In the genomic region with DNA sequence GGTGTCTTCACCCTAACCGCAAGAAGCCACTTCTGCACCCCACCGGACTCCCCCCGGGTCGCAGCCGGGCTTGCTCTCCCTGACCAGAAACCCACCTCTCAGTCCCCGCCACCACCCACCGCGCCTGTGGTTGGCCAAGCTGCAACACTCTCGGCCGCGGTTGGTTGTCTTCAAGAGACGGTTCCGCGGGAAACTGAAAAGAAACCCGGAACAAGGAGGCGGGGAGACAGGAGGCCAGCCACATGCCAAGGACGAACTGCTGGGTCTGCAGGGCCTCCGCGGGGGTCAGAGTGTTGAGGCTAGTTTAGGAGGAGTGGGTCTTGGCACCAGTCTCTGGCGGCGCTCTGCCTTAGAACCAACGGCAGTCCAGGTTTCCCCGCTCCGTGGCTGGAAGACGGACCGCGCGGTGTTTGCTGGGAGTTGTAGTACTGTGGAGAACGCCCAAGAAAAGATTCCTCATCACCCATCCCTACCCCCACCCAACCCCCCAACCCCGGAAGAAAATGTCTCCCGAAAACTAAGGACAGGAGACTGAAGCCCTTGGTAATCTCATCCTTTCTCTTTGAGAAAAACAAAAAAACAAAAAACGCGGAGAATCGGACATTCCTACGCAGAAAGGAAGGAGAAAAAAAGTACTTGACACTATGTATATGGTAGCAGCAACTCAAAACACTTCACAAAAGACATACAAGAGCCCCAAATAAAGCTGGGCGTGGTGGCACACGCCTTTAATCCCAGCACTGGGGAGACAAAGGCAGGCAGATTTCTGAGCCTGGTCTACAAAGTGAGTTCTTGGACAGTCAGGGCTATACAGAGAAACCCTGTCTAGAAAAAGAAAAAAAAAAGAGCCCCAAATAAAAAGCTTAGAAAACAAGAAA, we compare ENCODE assay signal across 8 mouse cellular contexts. TPM values are rescaled to one million over a fixed set of nuclear protein-coding genes. Genes with fewer than 3 reads are reported as not detected.
DNase-seq lines count a peak whose midpoint lies in the region.

Gene Fancg, minus strand, starts transcription at position 346 of the 878 bp plus-strand sequence.

- H3K36me3 ChIP-seq in megakaryocyte, embryonic 14.5 days (replicated peaks; ENCODE audit: low read length): peaks cover 31% of the 10 kb centered on the region

- H3K27me3 ChIP-seq in megakaryocyte, embryonic 14.5 days (replicated peaks): no peaks in the 10 kb centered on the region

- no peaks in the 10 kb centered on the region for H3K9me3 ChIP-seq in megakaryocyte, embryonic 14.5 days

- peaks cover 18% of the 10 kb centered on the region for H3K4me1 ChIP-seq in megakaryocyte, embryonic 14.5 days

- H3K4me3 ChIP-seq in megakaryocyte, embryonic 14.5 days (replicated peaks): peak within 1 kb of the TSS; percentile 99

- peak; percentile 75 to 76 for DNase-seq in adrenal gland, adult 18-20 months (ENCODE audit: low spot score in 2 of 2)
- DNase-seq in embryo, embryonic 10 days (ENCODE audit: low spot score): peak; percentile 94
- DNase-seq in gastrocnemius, postnatal 10 days: peak; percentile 75
- DNase-seq in induced T-regulatory cell, adult 2 months (ENCODE audit: low read depth): peak; percentile 89
- DNase-seq in left cerebral cortex, adult 8-10 months (ENCODE audit: low spot score in 2 of 2): peak; percentile 70
- peak; percentile 91 to 92 for DNase-seq in right cerebral cortex, postnatal 10 days (ENCODE audit: low spot score in 2 of 2)
- DNase-seq in urinary bladder, postnatal 36 days (ENCODE audit: low spot score in 2 of 2): peak; percentile 78 to 82

RNA-seq across cellular contexts. Expression of gene Fancg, which starts in this region (rescaled TPM):
- total RNA-seq in adrenal gland, adult 18-20 months (2021): 1 to 10 TPM; 6.6 to 7.7 TPM
- total RNA-seq in gastrocnemius, postnatal 10 days (2021): 1 to 10 TPM; 2.9 to 5.0 TPM
- total RNA-seq in left cerebral cortex, adult 8-10 months (2022): 10 to 100 TPM; 12.5 to 14.6 (median 13.7) TPM
- polyA plus RNA-seq in megakaryocyte, embryonic 14.5 days (2012; ENCODE audit: insufficient read depth, low replicate concordance): 4.9 and 7.4 TPM in 2 replicates

Comparison
In these comparisons a context has a peak if more than half of its experiments do, and no peak if none do; other contexts are left out.
1. Peak in every context shown above with its lines: DNase-seq and H3K4me3 ChIP-seq.